Mouse (Mus musculus) embryo, embryonic 10 days (tissue): Measurements from ENCODE around the gene Kcna3.

Experiments used
- DNase-seq: peaks from one replicate; pipeline ENCODE4 v3.0.0-alpha.2; 2015; ENCODE audit warnings: low spot score

Kcna3 gene

DNA sequence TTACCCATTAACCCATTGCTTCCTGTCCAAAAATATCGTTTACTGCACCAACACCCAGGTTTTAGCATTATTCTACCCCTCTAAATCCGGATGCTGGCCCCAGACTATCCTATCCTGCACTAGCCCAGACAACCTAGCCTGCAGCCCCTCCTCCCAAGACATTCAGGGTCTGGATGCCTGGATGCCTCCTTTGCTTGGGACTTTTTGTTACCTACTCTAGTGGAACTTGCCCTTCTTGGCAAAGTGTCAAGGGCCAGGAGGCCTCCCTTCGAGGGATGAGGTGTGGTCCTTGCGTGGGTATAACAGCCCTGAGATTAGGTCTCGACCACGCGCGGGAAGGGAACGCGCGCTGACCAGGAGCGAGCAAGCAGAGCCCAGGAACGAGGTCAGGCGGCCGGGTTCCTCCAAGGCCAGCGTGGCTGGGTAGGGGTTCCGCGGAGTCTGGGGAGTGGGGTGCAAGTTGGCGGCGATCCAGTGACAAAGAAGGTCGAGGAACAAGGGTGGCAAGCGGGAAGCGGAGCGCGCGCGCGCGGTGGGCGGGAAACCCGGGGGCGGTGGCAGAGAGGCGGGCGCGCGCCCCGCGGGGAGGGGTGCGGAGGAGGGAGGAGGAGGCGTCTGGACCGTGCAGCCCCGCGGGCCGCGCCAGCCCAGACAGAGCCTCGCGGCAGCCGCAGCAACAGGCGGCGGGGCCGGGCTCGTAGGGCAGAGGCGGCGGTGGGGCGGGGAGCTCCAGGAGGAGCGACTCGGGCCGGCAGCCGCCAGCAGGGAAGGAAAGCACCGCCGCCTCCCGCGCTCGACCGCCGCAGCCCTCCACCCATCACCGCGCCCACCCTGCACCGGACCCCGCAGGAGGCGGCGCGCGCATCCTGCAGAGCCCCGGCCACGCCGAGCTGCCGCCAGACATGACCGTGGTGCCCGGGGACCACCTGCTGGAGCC is at the start of gene Kcna3:
Kcna3 (plus strand) TSS at position 649 of the 937 bp plus-strand sequence.
- peak; percentile 87 for DNase-seq

DNA sequence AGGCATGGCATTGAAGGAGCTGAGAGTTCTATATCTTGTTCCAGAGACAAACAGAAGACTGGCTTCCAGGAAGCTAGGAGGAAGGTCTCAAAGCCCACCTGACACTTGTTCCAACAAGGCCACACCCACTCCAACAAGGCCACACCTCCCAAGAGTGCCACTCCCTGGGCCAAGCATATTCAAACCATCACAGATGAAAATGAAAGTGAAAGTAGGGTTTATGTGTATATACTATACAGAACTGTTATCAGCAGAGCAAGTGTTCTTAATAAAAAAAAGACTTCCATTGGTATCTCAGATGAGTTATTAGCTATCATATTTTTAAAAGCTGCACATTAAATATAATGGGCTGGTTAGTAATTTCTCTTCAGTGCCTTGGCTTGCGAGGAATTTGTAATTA is 44.6 kb upstream of the Kcna3 start:
- DNase-seq = no peak

DNA sequence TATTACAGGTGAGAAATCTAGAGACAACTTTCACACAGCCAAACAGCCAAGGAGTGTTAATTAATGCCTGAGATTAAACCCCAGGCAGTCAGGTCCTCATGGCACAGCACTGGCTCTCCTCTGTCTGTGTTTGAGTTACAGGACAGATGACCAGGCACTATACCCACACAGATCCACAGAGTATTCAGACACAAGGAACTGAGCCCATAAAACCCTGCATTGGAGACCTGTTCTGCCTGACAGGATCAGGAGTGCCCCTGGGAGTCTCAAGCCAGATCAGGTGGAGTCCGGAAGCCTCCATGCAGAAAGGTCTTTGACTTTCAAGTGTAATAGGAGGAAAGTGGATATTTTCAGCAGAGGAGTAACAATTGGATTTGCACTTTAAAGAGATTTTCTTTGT is 40.6 kb upstream of the Kcna3 start:
- no peak for DNase-seq

DNA sequence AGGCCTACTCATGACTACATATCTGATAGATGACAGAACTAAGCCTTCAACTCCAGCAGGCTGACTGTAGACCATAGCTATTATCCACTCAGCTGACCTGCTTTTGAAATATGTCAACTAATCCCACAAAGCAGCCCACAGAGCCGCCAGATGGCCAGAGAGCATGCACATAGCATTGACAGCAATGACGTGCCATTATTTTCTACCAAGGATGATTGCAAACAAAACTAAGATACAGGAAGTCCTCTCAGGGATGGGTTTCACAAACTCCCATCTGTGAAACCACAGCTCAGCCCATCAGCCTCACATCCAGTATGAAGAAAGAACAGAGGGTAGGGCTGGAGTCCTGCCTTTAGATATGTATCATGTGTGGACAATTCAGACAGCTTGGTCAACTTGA is 39.8 kb upstream of the Kcna3 start:
- no peak for DNase-seq

DNA sequence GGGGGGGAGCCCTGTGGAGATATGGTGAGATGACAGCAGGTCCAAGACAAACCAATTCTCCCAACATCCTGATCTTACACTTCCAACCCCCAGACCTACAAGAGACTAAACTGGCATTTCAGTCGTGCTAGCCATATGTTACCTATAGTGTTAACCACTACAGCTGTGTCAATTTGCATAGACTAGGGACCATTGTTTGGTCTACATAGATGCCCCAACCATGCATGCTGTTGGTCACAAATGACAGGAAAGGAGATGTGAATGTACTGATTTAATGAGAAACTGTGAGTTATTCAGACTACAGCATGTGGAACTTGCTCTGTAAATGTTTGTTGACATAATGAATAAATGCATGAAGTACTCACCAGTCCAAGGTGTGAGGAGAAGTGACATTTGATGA is 37.6 kb upstream of the Kcna3 start:
- DNase-seq = no peak

DNA sequence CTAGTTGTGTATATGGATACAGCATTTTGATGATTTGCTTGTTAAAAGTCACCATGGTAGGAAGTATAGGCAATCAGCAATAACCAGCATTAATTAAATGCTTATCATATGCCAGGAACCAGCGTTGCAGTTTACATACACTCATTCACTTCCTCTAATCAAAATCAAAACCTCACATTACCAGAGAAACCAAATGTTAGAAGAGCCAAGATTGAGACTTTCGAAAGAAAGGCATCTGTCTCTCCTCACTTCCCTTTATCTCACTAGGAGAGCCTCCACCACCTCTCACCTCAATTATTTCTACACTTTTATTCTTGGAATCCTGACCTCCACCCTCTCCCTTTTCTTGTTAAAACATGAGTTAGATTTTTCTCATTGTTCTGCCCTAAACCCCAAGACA is 35.8 kb upstream of the Kcna3 start:
- no peak for DNase-seq

DNA sequence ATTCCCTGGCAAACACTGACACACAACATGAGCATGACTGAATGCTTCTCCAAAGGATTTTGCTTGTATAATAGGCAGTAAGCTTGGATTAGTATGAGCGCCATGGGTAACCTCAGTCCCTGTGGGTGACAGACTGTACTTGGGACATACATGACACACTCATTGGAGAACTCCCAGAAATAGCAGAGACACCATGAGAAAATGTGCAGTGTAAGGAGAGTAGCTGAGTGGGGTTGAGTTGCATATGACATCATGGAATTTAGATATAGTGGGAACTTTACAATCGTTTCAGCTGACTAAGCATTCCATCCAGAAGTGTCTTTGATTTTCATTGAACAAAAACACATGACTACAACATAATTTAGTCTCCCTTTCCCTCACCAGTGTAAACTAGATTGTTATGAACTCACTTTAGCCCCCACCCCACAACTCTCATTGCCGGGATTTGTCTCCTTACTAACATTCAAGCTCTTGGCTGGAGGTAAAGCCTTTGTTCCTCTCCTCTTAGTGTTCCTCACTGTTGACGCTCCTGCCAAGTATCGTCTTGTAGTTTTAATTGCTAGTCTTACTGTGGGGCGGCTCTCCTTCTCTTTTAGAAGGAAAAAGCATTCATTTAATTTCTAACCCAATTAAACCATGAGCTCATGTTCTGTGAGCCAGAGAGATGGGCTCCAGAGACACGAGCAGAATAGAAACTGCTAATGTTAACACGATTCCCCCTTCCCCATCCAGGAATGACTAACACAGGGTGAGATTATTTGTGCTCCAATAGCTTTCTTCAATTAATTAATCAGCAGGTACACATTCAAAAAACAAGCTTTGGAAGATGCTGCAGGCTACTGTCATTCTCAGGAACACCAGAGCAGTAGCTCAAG is 33.5 kb upstream of the Kcna3 start:
- DNase-seq = no peak

DNA sequence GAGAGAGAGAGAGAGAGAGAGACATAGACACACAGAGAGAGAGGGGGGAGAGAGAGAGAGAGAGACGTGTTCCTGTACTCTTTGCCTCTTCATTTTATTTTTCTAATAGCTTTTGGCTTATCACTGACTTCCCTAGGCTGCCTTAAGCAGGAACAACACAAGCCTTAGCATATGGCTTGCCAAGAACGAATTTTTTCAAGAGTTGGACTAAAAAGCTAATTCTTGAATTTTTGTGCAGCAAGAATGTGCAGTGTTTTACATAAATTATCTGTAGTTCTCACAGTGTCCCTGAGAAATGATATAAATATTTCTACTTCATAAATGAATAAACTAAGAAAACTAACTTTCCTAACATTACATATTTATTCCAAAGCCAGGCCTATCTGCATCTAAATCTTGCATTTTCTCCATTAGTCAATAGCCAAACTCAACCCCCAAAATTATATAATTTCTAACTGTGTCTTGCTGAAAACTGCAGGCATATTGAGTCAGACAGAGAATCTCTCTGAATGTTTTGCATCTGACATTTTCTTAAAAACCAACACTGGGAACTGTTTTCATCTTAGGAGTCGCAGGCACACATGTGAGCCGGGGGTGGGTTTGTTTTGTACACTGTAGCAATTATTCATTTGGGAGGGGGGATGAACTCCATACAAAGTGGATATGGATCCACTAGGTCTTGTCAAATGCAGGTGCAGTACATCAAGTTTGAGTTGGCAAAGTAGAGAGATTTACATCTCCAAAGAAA is 26.5 kb upstream of the Kcna3 start:
- no peak for DNase-seq

DNA sequence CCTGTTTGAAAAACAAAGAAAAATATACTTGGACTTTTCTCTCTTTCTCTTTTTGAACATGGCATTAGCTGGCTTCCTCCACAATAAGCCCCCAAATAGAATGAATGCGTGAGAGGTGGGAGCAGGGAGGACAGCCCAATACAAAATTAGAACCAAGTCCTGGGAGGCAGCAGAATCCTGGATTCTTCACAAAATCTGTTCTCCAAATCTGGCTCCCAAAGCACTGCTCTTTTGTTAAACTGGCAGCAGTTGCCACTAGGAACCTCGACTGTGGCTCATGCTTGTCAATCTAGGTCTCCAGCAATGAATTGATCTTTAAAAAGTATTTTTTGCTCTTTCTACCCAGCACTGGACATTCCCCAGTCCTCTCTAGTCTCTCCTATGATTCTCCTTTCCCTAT is 17.7 kb upstream of the Kcna3 start:
- DNase-seq = no peak

DNA sequence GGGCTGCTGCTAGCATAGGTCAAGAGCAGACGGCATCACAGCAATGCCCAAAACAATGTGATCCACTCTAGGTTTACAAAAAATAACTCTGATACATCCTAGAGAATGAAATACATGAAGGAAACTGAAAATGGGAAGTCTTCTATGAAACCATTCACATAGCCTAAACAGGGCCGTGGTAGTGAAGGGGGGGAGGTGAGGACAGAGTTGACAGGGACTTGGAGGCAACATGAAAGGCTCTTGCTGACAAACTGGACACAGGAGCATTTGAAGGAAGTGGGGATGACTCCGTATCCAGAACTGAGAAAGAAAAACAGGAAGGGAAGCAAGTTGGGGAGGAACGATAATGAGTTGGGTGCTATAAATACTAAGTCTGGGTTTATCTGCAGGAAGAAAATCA is 4.4 kb upstream of the Kcna3 start:
- no peak for DNase-seq

DNA sequence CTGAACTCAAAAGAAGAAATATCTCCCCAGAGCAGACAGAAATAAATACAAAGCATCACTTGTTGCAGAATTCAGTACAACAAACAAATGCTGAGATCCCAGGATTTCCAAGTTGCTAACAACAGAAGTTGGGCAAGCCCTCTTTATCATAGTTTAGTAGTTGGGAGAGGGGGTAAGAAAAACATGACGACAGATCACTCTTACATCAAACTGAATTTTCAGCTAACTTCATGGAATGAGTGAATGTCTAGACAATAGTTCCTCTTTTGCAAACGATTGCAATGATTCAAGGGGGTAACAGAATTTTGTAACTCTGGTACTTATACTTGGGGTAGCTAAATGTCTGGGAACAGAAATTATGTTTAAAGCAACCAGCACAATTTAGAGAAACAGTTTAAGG is 1.2 kb upstream of the Kcna3 start:
- DNase-seq = no peak

DNA sequence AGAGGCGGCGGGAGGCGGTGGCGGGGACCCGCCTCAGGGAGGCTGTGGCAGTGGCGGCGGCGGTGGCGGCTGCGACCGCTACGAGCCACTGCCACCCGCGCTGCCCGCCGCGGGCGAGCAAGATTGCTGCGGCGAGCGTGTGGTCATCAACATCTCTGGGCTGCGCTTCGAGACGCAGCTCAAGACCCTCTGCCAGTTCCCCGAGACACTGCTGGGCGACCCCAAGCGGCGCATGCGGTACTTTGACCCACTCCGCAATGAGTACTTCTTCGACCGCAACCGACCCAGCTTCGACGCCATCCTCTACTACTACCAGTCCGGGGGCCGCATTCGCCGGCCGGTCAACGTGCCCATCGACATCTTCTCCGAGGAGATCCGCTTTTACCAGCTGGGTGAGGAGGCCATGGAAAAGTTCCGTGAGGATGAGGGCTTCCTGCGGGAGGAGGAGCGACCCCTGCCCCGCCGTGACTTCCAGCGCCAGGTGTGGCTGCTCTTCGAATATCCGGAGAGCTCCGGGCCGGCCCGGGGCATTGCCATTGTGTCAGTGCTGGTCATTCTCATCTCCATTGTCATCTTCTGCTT is 580 bp downstream of the Kcna3 start:
- peak; percentile 63 for DNase-seq

DNA sequence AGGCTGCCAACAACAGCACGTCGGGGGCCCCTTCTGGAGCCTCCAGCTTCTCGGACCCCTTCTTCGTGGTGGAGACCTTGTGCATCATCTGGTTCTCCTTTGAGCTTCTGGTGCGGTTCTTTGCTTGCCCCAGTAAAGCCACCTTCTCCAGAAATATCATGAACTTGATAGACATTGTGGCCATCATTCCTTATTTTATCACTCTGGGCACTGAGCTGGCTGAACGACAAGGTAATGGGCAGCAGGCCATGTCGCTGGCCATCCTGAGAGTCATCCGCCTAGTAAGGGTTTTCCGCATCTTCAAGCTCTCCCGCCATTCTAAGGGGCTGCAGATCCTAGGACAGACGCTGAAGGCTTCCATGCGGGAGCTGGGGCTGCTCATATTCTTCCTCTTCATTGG is 1.1 kb downstream of the Kcna3 start:
- no peak for DNase-seq

DNA sequence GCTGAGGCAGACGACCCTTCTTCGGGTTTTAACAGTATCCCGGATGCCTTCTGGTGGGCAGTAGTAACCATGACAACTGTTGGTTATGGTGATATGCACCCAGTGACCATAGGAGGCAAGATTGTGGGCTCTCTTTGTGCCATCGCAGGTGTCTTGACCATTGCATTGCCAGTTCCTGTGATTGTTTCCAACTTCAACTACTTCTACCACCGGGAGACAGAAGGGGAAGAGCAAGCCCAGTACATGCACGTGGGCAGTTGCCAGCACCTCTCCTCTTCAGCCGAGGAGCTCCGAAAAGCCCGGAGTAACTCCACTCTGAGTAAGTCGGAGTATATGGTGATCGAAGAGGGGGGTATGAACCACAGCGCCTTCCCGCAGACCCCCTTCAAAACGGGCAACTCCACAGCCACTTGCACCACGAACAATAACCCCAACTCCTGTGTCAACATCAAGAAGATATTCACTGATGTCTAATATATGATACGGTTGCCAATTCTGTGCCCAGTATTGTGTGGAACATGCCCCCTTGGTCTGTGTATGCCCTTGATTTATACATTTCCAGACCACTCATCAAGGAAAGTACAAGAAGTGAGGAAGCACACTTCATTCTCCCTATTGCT is 1.7 kb downstream of the Kcna3 start:
- DNase-seq = no peak

DNA sequence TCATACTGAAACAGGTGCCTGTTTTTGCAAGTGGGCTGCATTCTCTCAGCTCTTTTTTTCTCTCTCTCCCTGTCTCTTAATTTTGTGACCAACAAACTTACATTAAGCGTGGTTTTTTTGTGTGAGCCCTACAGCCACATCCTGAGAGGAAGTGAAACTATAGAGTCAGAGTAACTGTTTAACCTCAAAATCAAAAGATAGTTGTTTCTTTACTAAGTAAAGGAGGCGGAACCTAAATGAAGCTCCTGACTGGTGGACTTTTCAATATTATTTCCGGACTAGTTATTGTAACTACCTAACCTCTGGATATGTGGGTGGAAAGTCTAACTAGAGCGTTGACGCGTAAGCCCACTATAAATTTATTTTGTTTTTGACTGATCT is 2.2 kb downstream of the Kcna3 start:
- no peak for DNase-seq

DNA sequence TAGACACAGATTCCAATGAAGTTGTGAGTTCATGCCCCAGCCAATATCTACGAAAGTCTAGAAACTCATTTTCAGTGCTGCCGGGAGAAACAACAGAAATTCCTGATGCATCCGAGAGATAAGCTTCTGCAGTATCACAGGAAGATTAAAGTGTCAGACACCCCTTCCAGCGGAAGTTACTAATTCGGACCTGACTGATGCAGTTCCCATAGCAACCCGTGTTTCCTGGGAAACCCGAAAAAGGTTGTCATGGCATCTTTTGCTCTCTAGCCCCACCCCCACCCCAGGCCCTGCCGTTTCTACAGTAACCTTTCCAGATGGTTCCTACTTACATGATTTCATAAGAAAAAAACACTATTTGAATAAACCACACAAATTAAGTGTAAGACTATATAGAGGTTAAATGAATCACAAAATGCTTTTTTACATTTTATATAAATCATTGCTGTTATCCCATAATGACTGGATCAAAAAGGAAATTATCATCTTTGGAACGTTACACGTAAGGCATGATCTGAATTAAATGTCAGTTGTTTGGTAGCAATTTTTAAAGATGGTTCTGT is 2.8 kb downstream of the Kcna3 start:
- peak; percentile 35 for DNase-seq

DNA sequence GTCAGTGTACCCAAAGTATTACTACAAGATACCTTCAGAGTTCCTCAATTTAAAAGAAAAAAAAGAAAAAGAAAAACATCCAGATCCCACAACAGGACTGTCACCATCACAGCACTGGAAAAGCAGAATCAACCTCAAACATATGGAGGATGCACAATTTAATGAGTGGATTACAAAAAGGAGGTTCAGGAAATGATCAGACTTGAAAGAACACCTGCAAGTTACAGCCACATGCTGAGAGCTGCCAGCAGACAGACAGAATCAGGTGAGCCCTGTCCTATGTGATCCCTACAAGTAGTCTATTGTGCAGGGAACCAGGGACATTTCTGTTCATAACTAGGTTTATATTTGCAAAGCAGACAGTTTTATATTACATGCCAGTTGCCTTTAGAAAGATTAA is 3.3 kb downstream of the Kcna3 start:
- no peak for DNase-seq

DNA sequence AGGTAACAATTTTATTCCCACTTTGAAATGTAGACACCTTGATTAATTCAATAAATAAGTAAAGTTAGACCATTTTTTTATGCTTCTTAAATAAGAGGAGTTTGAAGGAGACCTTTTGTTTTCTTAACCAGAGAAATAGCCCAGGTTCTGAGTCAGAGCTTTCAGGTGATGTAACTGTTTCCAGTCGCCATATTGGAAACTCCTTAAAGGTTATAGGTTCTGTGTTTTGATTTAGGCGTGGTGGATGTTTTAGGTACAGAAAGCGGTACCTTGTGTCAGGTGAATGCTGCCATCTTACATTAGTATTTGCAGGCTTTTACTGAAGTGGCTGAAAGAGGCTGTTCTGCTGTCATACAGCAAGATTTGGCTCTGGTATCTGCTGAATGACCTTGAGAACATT is 4.4 kb downstream of the Kcna3 start:
- no peak for DNase-seq

DNA sequence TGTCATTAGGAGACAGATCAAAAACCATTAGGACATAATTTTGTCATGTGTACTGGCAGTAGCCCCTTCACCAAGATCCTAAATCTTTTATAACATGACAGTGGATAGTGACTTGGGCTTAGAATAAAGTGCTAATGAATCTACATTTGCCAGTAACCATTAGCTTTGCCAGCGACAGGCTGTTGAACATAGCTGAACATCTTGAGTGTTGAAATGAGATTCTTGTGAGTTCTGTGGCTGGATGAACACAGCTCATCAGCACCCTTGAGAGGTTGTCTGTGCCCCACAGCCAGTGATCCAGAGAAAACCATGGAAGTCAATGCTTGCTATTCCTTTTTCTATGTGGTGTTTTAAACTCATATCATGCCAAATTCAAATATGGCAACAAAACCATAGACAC is 5.7 kb downstream of the Kcna3 start:
- DNase-seq = no peak

DNA sequence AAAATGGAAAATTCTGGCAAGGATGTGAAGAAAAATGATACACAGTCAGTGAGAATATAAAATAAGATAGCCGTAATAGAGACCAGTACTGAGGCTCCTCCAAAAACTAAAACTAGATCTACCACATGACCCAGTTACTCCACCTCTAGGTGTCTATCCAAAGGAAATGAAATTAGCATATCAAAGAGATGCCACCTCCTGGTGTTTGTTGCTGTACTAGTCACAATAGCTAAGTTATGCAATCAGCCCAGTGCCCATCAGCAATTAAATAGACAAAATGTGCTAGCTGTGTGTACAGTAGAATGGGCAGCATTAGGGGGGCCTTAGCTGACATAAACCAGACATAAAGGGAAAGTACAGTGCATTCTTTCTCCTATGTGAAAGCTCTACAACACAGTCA is 25.5 kb downstream of the Kcna3 start:
- no peak for DNase-seq

DNA sequence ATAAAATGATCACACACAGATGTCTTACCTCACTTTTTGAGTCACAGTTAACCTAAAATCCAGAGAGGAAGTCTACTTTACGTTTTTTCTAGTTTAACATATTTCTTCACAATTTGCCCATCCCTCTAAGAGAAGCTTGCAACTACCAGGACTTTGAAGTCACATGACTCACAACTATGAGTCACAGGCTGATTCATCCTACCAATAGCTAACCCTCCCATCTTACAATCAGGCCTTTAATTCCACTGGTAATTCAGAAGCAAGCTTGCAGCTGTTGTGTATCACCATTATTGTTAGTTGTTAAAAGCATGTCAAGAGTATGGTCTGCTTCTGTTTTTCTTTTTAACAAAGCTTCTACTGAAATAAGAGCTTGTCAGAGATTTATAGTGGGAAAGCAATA is 26.8 kb downstream of the Kcna3 start:
- no peak for DNase-seq
